Mouse (Mus musculus) neural tube, embryonic 11.5 days (tissue): ENCODE data around the gene Sinhcaf. TPM values are rescaled to one million over a fixed set of nuclear protein-coding genes. Genes with fewer than 3 reads are reported as not detected.

Source experiments
- ATAC-seq: fragments of 200-750 bp; cut with Nextera tagmentation; 2 replicates; pipeline ENCODE4 v1.8.0; 2017; ENCODE audit warnings: moderate number of reproducible peaks, mild to moderate bottlenecking, moderate TSS enrichment, moderate library complexity; ENCODE audit not compliant: insufficient read depth, low FRiP score, low TSS enrichment
- DNase-seq: peaks from one replicate; pipeline ENCODE4 v3.0.0-alpha.2; 2015; ENCODE audit warnings: low spot score
- H3K27ac ChIP-seq: fragments of 300-500 bp; sonication (generic); 2 replicates; pipeline ENCODE4 v1.5.1; 2014; ENCODE audit warnings: low read depth, mild to moderate bottlenecking, low read length
- H3K27me3 ChIP-seq: fragments of 300-500 bp; sonication (generic); 2 replicates; pipeline ENCODE4 v1.6.1; 2014; ENCODE audit warnings: mild to moderate bottlenecking, low read length, mixed read lengths; ENCODE audit not compliant: control insufficient read depth, insufficient read depth
- H3K36me3 ChIP-seq: fragments of 300-500 bp; sonication (generic); 2 replicates; pipeline ENCODE4 v1.6.1; 2014; ENCODE audit warnings: mild to moderate bottlenecking, low read length, moderate library complexity, mixed read lengths; ENCODE audit not compliant: control insufficient read depth, insufficient read depth
- H3K4me1 ChIP-seq: fragments of 300-500 bp; sonication (generic); 2 replicates; pipeline ENCODE4 v1.6.1; 2014; ENCODE audit warnings: low read length, mixed read lengths; ENCODE audit not compliant: control insufficient read depth, insufficient read depth
- H3K4me2 ChIP-seq: fragments of 300-500 bp; sonication (generic); 2 replicates; pipeline ENCODE4 v1.6.1; 2014; ENCODE audit warnings: low read depth, mild to moderate bottlenecking, moderate library complexity
- H3K4me3 ChIP-seq: fragments of 300-500 bp; sonication (generic); 2 replicates; pipeline ENCODE4 v1.5.1; 2014; ENCODE audit warnings: low read depth, low read length
- H3K9ac ChIP-seq: fragments of 300-500 bp; sonication (generic); 2 replicates; pipeline ENCODE4 v1.6.1; 2014; ENCODE audit warnings: mild to moderate bottlenecking, low read length
- H3K9me3 ChIP-seq: fragments of 300-500 bp; sonication (generic); 2 replicates; pipeline ENCODE4 v1.6.1; 2016; ENCODE audit warnings: low read length; ENCODE audit not compliant: control insufficient read depth
- WGBS: fragments of 180-500 bp; shearing (Covaris S2); extraction: QIAGEN DNeasy Blood & Tissue Kit; methylation state at CpG from one replicate; pipeline ENCODE4 v1.1.7; 2014; 5-methylcytosine and 5-hydroxymethylcytosine counted together
- polyA plus RNA-seq: library from polyadenylated mRNA; unstranded; fragments of >200 nt; fragmentation: Nextera tagmentation; extraction: Ambion mirVana; gene quantifications from 2 replicates; pipeline ENCODE4 v1.2.1, GENCODE M21; 2014

The Sinhcaf gene
- polyA plus RNA-seq, 1 experiment from 2014 or later: 270 TPM

GRCm38 (mm10) chr6:148957046-148957445 lies 10.8 kb upstream of the Sinhcaf start:
- H3K36me3 ChIP-seq: no peaks in the 10 kb centered on the region
- no peaks in the 10 kb centered on the region for H3K27me3 ChIP-seq
- no peaks in the 10 kb centered on the region for H3K9me3 ChIP-seq
- H3K9ac ChIP-seq: no peak overlapping the region
- WGBS: 81% methylated on average over 3 of the region's 3 CpGs
- DNase-seq: no peak
- no peak overlapping the region for H3K27ac ChIP-seq
- no peak overlapping the region for H3K4me2 ChIP-seq
- H3K4me3 ChIP-seq: no peak overlapping the region
- no peak for ATAC-seq
- no peaks in the 10 kb centered on the region for H3K4me1 ChIP-seq

- H3K9ac ChIP-seq: no peak overlapping the region
- DNase-seq (no peak), ATAC-seq (no peak)
- no peak overlapping the region for H3K4me2 ChIP-seq
- no peaks in the 10 kb centered on the region for H3K36me3 ChIP-seq
- H3K4me1 ChIP-seq: no peaks in the 10 kb centered on the region
- H3K27me3 ChIP-seq: no peaks in the 10 kb centered on the region
- H3K27ac ChIP-seq: no peak overlapping the region
- H3K9me3 ChIP-seq: no peaks in the 10 kb centered on the region
- H3K4me3 ChIP-seq: no peak overlapping the region
Observed at GRCm38 (mm10) chr6:148955641-148956420, 9.6 kb upstream of the Sinhcaf start.

DNA sequence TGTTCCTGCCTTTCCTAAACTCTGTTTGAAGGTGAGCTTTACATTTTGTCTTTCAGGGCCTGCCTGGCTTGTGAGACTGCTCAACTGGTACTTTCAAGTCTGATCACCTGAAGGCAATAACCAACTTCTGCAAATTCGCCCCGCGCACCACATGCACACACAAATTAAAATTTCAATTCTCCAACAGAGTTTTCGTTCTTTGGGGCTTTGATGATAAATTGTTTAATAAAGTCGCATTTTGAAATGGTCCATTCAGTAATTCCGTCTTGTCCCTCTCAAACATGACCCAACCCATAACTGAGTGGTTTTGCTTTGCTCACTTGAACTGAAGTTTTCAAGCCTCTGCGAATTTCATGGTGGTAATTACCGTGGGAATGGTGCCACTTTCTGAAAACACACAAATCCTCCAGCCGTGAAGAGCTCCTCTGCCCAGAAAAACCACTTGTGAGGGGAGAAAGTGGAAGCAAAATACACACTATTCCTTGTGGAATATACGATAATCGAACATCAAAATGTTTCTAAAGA lies 676 bp upstream of the Sinhcaf start:
- peak overlapping the region; percentile 97 for H3K4me3 ChIP-seq
- no peaks in the 10 kb centered on the region for H3K36me3 ChIP-seq
- ATAC-seq: no peak
- 26% methylated on average over 11 of the region's 11 CpGs for WGBS
- no peak overlapping the region for H3K27ac ChIP-seq
- H3K4me1 ChIP-seq: peaks cover 7% of the 10 kb centered on the region; the same call in 1 of the 2 replicates
- DNase-seq: peak; percentile 25
- peak overlapping the region; percentile 99 for H3K9ac ChIP-seq
- peak overlapping the region; percentile 57 for H3K4me2 ChIP-seq
- no peaks in the 10 kb centered on the region for H3K27me3 ChIP-seq
- H3K9me3 ChIP-seq: no peaks in the 10 kb centered on the region

DNA sequence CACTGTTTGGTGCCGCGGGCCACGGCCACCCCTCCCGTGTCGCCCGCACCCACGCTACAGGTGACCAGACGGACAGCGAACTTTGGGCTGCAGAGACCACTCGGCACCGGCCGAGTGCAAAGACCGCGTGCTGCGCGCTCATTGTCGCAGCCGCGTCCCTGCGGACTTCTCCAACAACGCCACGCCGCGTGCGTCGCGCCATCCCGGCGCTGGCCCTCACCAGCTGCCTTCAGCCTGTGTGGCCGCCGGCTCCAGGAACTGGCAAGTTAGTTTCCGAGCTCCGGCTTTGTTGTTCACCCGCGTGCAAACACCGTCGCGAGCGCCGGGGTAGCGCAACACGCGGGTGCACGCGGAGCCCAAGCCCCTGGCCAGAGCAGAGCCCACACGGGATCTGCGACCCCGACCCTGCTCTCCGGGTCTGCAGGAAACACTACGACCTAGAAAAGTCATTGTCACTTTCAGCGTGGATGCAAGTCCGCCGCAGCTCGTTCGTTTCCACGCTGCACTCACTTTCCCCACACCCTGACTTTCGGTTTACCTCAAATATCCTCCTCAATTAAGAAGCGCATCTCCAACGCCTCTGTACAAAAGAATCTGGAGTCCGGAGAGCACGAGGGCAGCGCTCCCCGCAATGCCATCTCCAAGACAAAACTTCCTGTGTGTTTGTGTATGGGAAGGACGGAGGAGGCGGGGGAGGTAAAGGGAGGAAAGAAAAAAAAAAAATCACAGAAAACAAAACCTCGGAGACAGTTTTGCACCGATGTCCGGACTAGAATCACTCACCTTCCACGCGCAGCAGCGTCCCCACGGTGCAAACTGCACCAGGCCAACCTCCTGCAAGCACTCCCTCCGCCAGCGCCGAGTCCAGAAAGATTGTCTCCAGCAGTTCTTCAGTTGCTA lies 508 bp downstream of the Sinhcaf start:
- WGBS: under 1% methylated on average over 72 of the region's 75 CpGs
- no peaks in the 10 kb centered on the region for H3K9me3 ChIP-seq
- DNase-seq (peak; percentile 74), ATAC-seq (peak; percentile 32)
- H3K4me3 ChIP-seq: peak overlapping the region; percentile 97
- peaks cover 11% of the 10 kb centered on the region; the same call in 1 of the 2 replicates for H3K4me1 ChIP-seq
- H3K4me2 ChIP-seq: peak overlapping the region; percentile 62
- peak overlapping the region; percentile 91 for H3K27ac ChIP-seq
- H3K36me3 ChIP-seq: no peaks in the 10 kb centered on the region
- peak overlapping the region; percentile 99 for H3K9ac ChIP-seq
- H3K27me3 ChIP-seq: no peaks in the 10 kb centered on the region

DNA sequence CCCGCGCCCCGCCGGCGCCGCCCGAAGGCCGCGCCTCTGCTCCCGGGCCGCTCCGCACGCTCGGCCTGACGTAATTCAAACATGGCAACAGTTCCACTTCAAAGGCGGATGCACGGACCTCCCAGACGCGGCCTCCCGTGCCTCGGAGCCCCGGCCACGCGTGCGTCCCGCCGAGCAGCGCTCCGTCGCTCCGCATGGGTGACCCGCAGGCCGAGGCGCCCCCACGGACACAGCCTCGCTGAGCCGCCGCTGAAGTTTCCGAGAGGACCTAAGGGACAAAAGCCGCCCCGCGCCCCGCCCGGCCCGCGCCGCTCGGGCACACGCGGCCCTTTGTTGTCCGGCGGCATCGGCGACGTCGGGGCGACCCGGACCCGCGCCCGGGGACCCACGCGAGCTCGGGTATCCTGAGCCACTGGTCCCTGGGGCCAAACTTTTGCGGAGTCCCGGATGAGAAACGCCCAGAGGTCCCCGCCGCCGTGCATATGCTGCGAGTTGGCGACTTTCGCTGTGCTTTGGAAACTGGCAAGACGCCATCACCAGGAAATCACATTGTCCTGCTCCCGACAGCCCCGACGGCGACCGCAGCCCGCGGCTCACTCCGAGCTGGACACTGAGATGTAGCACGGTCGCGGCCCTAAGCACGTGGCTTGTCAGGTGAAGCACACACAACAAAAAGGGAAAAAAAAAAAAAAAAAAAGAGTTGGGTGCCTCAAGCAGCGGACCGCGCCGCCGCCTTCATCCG lies 1.3 kb downstream of the Sinhcaf start:
- ATAC-seq: peak; percentile 63
- Histone ChIP-seq H3K4me1 (peaks cover 11% of the 10 kb centered on the region; the same call in 1 of the 2 replicates), H3K27ac (peak overlapping the region; percentile 91), H3K27me3 (no peaks in the 10 kb centered on the region), H3K9ac (peak overlapping the region; percentile 99), H3K4me3 (peak overlapping the region; percentile 97), H3K36me3 (no peaks in the 10 kb centered on the region), H3K9me3 (no peaks in the 10 kb centered on the region), H3K4me2 (peak overlapping the region; percentile 62)
- WGBS: under 1% methylated on average over 76 of the region's 92 CpGs
- peak; percentile 80 for DNase-seq

DNA sequence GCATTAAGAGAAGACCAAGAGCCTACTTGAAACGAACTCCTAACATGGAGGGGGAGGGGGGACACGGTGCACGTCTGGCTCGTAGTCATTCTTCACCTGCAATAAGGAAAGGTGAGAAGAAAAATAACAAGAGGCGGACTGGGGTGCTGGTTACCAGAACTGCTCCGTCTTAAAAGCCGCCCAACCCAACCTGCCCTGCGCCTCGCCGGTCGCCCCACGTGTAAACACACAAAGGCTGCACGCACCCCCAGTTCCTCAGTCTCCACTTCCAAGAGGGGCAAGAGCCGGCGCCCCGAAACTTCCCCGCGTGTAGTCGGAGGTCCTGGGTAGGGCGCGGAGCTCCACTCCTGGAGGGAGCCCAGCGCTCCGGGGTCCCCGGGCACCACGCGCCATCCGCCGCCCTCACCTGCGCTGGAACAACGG lies 1.9 kb downstream of the Sinhcaf start:
- no peak for DNase-seq
- peaks cover 11% of the 10 kb centered on the region; the same call in 1 of the 2 replicates for H3K4me1 ChIP-seq
- H3K4me2 ChIP-seq: peak overlapping the region; percentile 62
- H3K27ac ChIP-seq: peak overlapping the region; percentile 91
- peak overlapping the region; percentile 97 for H3K4me3 ChIP-seq
- WGBS: under 1% methylated on average over 30 of the region's 30 CpGs
- peak overlapping the region; percentile 99 for H3K9ac ChIP-seq
- no peaks in the 10 kb centered on the region for H3K27me3 ChIP-seq
- no peaks in the 10 kb centered on the region for H3K9me3 ChIP-seq
- no peaks in the 10 kb centered on the region for H3K36me3 ChIP-seq
- ATAC-seq: no peak

DNA sequence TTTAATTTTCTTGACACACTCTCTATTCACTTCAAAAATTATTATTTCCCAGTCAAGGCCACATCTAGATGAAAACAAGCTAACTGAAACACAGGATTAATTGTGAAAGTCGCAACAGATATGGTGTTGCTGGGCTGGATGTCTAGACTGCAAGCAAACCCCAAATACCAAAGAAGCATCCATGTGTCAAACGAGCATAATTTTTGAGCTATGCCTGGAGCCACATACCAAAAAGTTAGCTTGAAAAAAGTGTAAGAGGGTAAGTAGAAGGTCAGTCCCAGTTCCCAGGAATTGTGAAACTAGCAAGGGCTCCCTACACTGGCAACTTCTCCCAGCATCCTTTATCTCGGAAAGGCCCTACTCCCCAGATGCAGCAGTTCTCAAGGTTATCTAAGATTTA lies 2.6 kb downstream of the Sinhcaf start:
- Histone ChIP-seq H3K36me3 (no peaks in the 10 kb centered on the region), H3K4me1 (peaks cover 11% of the 10 kb centered on the region; the same call in 1 of the 2 replicates), H3K27ac (no peak overlapping the region), H3K9ac (peak overlapping the region; percentile 99), H3K4me3 (peak overlapping the region; percentile 97), H3K27me3 (no peaks in the 10 kb centered on the region), H3K4me2 (peak overlapping the region; percentile 62), H3K9me3 (no peaks in the 10 kb centered on the region)
- ATAC-seq (no peak), DNase-seq (no peak)
- WGBS: 22% methylated on average over 3 of the region's 3 CpGs

DNA sequence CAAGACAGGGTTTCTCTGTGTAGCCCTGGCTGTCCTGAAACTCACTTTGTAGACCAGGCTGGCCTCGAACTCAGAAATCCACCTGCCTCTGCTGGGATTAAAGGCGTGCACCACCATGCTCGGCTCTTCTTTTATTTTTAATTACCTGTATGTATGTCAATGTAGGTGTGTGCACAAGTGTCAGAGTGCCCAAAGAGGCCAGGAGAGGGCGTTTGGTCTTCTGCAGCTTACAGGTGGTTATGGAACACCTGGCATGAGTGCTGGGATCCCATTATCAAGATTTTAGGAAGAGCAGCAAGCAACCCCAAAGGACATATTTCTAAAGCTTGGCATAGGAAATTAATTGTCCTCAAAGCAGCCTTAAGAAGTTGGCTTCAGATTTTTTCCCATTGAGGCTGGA lies 3.9 kb downstream of the Sinhcaf start:
- Histone ChIP-seq H3K4me3 (no peak overlapping the region), H3K9me3 (no peaks in the 10 kb centered on the region), H3K27ac (no peak overlapping the region), H3K27me3 (no peaks in the 10 kb centered on the region), H3K4me1 (peaks cover 11% of the 10 kb centered on the region; the same call in 1 of the 2 replicates), H3K9ac (no peak overlapping the region), H3K36me3 (no peaks in the 10 kb centered on the region), H3K4me2 (no peak overlapping the region)
- WGBS: 73% methylated on average over 4 of the region's 4 CpGs
- ATAC-seq: no peak
- DNase-seq: no peak
